Mouse (Mus musculus) retina, postnatal 7 days (tissue): ENCODE measurements around the gene 1700031F05Rik.
"Not testable (repeated sequence)": the region's sequence is repeated elsewhere in the genome, so short reads cannot be mapped to it uniquely, and the experiment has no call there.

Experiments
- DNase-seq: peaks from one replicate; pipeline ENCODE4 v3.0.0-alpha.2; 2012; ENCODE audit warnings: low read depth, low spot score

Gene 1700031F05Rik

DNA sequence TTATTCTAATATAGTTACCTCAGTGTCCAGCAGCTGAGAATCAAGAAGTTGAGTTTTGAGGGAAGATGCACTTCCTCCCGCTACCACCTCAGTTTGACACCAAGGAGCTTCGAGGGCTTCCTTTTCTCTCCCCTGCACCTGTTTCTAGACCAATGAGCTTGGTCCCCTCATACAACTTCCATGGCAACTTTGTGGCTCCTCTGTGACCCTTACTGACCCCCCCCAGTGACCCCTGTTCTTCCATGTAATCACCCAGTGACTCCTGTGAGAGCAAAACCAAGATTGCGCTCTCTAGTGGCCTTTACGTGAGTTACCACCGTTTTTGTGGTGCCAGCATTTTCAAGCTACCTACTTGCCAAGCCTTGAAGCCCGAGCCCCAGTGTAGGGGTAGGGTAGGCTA is at the start of gene 1700031F05Rik:
Gene 1700031F05Rik (minus strand): TSS at position 101 of the 400 bp plus-strand sequence.
- no peak for DNase-seq

DNA sequence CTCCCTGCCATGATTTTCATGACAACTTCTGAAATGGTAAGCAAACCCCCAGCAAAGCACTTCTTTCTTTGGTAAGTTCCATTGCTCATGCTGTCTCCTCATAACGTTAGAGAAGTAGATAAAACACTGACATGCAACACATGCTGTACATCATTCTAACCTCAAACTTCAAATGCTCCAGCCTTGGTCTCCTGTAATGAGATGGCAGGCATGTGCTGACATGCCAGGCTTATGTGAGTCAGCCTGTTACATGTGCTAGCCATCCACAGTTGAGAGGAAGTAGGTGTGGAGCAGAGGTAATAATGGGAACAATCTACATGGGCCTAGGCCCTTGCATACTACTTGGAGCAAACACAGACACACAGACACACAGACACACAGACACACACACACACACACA is 47.1 kb upstream of the 1700031F05Rik start:
- not testable (repeated sequence) for DNase-seq

DNA sequence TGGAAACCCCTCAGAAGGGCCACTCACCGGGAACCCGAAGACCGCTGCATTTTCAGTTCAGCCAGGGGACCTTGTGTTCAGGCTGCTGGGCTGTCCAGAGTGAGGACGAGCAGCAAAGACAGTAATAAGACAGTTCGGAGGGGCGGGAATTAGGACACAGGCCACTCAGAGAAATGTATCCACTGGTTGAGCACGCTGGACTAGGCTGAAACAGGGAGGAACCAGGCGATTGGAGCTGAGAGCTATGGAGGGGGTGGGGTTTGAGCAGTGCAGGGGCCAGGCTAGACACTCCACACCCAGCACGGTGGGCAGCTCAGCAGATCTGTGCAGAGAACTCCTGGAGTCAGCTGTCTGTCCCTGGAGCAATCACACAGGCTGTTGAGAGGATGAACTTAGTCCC is 40.8 kb upstream of the 1700031F05Rik start, which contains the start of the genes Dmrtc1a and 1700011M02Rik:
Gene Dmrtc1a (minus strand): TSS at position 101 of the 400 bp plus-strand sequence.
Gene 1700011M02Rik (plus strand): TSS at position 319 of the 400 bp plus-strand sequence.
- DNase-seq: not testable (repeated sequence)

DNA sequence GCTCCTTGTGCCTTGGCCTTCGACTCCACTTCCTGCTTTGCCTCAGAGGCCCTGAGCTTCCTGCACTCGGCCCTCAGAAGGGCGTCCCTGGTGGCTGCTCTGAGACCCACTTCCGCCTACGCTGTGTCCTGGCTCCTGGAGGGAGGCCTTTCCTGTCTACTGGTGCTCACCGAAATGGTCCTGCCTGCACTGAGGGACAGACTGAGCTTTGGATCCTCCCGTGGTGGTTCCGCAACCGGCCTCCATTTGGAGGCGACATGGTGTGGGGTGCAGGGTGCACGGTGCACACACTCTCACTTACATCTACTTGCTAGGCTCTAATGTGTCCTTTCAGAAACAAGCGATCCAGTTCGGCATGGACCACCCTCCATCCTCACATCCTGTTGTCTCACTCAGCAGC is 13.3 kb downstream of the 1700031F05Rik start, which contains the start of gene Dmrtc1c2:
Gene Dmrtc1c2 (minus strand): TSS at position 101 of the 400 bp plus-strand sequence.
- DNase-seq: not testable (repeated sequence)

DNA sequence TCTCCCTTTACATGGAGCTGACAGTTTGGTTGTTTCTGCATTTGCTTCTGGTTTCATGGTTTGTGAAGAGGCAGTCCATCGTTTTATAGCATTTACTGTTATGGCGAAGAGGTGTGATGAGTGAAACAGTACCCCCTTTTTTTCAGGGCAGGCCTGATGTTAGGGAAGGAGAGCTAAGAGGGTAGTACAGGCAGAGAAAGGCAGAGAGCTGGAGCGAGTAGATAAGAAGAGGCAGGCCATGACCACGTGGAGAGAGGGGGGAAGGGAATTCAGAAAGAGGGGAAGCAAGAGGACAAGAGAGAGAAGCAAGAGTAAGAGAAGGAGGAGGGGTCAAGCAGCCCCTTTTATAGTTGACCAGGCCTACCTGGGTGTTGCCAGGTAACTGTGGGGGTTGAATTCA is 55.5 kb downstream of the 1700031F05Rik start:
- DNase-seq: no peak
